Mouse (Mus musculus): ENCODE data around the gene Nup107. TPM values are rescaled to one million over a fixed set of nuclear protein-coding genes. Genes with fewer than 3 reads are reported as not detected.

Nup107 gene
- polyA plus RNA-seq, 1 experiment from 2014 or later, result 45.2 TPM

GRCm38 (mm10) chr10:117753711-117754608, 38.5 kb downstream of the Nup107 start:
- DNase-seq, result no peak
- ATAC-seq (ENCODE audit: low FRiP score, low TSS enrichment), result no peak
- Histone ChIP-seq H3K9me3 (ENCODE audit: control insufficient read depth, low read length) (no peaks in the 10 kb centered on the region), H3K4me3 (replicated peaks; ENCODE audit: low read depth, low read length) (no peak overlapping the region), H3K9ac (replicated peaks; ENCODE audit: low read length) (no peak overlapping the region), H3K4me2 (ENCODE audit: low read length) (no peak overlapping the region), H3K4me1 (ENCODE audit: control insufficient read depth, insufficient read depth, low read length) (no peaks in the 10 kb centered on the region), H3K27ac (replicated peaks; ENCODE audit: low read depth, low read length) (no peak overlapping the region), H3K36me3 (ENCODE audit: control insufficient read depth, insufficient read depth, low read length) (peaks cover 71% of the 10 kb centered on the region), H3K27me3 (ENCODE audit: control insufficient read depth, insufficient read depth, low read length) (no peaks in the 10 kb centered on the region)
- WGBS, result 94% methylated on average over 8 of the region's 8 CpGs

- Histone ChIP-seq H3K9me3 (ENCODE audit: control insufficient read depth, low read length) (no peaks in the 10 kb centered on the region), H3K9ac (replicated peaks; ENCODE audit: low read length) (no peak overlapping the region), H3K27ac (replicated peaks; ENCODE audit: low read depth, low read length) (no peak overlapping the region), H3K4me1 (ENCODE audit: control insufficient read depth, insufficient read depth, low read length) (no peaks in the 10 kb centered on the region), H3K36me3 (ENCODE audit: control insufficient read depth, insufficient read depth, low read length) (peaks cover 64% of the 10 kb centered on the region), H3K27me3 (ENCODE audit: control insufficient read depth, insufficient read depth, low read length) (no peaks in the 10 kb centered on the region), H3K4me3 (replicated peaks; ENCODE audit: low read depth, low read length) (no peak overlapping the region), H3K4me2 (ENCODE audit: low read length) (no peak overlapping the region)
- 98% methylated on average over 5 of the region's 5 CpGs for WGBS
- DNase-seq (no peak), ATAC-seq (ENCODE audit: low FRiP score, low TSS enrichment) (no peak)
Measured at GRCm38 (mm10) chr10:117752851-117753647, 39.5 kb downstream of the Nup107 start.

- Histone ChIP-seq H3K36me3 (ENCODE audit: control insufficient read depth, insufficient read depth, low read length) (peaks cover 57% of the 10 kb centered on the region), H3K9ac (replicated peaks; ENCODE audit: low read length) (no peak overlapping the region), H3K4me1 (ENCODE audit: control insufficient read depth, insufficient read depth, low read length) (no peaks in the 10 kb centered on the region), H3K27me3 (ENCODE audit: control insufficient read depth, insufficient read depth, low read length) (no peaks in the 10 kb centered on the region), H3K4me2 (ENCODE audit: low read length) (no peak overlapping the region), H3K9me3 (ENCODE audit: control insufficient read depth, low read length) (no peaks in the 10 kb centered on the region), H3K4me3 (replicated peaks; ENCODE audit: low read depth, low read length) (no peak overlapping the region), H3K27ac (replicated peaks; ENCODE audit: low read depth, low read length) (no peak overlapping the region)
- DNase-seq, result no peak
- ATAC-seq (ENCODE audit: low FRiP score, low TSS enrichment), result no peak
- WGBS, result 98% methylated on average over 7 of the region's 7 CpGs
Measured at GRCm38 (mm10) chr10:117752304-117752821, 40.1 kb downstream of the Nup107 start.

- Histone ChIP-seq H3K4me3 (replicated peaks; ENCODE audit: low read depth, low read length) (no peak overlapping the region), H3K4me2 (ENCODE audit: low read length) (no peak overlapping the region), H3K4me1 (ENCODE audit: control insufficient read depth, insufficient read depth, low read length) (no peaks in the 10 kb centered on the region), H3K9me3 (ENCODE audit: control insufficient read depth, low read length) (no peaks in the 10 kb centered on the region), H3K27ac (replicated peaks; ENCODE audit: low read depth, low read length) (no peak overlapping the region), H3K9ac (replicated peaks; ENCODE audit: low read length) (no peak overlapping the region), H3K36me3 (ENCODE audit: control insufficient read depth, insufficient read depth, low read length) (peaks cover 51% of the 10 kb centered on the region), H3K27me3 (ENCODE audit: control insufficient read depth, insufficient read depth, low read length) (no peaks in the 10 kb centered on the region)
- WGBS, result 96% methylated on average over 6 of the region's 6 CpGs
- no peak for ATAC-seq (ENCODE audit: low FRiP score, low TSS enrichment)
- DNase-seq, result no peak
Measured at GRCm38 (mm10) chr10:117751744-117752143, 40.8 kb downstream of the Nup107 start.

GRCm38 (mm10) chr10:117751282-117751610, 41.3 kb downstream of the Nup107 start:
- Histone ChIP-seq H3K4me2 (ENCODE audit: low read length) (no peak overlapping the region), H3K27me3 (ENCODE audit: control insufficient read depth, insufficient read depth, low read length) (no peaks in the 10 kb centered on the region), H3K9me3 (ENCODE audit: control insufficient read depth, low read length) (no peaks in the 10 kb centered on the region), H3K36me3 (ENCODE audit: control insufficient read depth, insufficient read depth, low read length) (peaks cover 46% of the 10 kb centered on the region), H3K9ac (replicated peaks; ENCODE audit: low read length) (no peak overlapping the region), H3K27ac (replicated peaks; ENCODE audit: low read depth, low read length) (no peak overlapping the region), H3K4me1 (ENCODE audit: control insufficient read depth, insufficient read depth, low read length) (no peaks in the 10 kb centered on the region), H3K4me3 (replicated peaks; ENCODE audit: low read depth, low read length) (no peak overlapping the region)
- DNase-seq (no peak), ATAC-seq (ENCODE audit: low FRiP score, low TSS enrichment) (no peak)
- WGBS, result 96% methylated on average over 14 of the region's 14 CpGs

- no peaks in the 10 kb centered on the region for H3K27me3 ChIP-seq (ENCODE audit: control insufficient read depth, insufficient read depth, low read length)
- no peak for ATAC-seq (ENCODE audit: low FRiP score, low TSS enrichment)
- H3K9me3 ChIP-seq (ENCODE audit: control insufficient read depth, low read length), result no peaks in the 10 kb centered on the region
- no peak for DNase-seq
- no peak overlapping the region for H3K4me3 ChIP-seq (replicated peaks; ENCODE audit: low read depth, low read length)
- H3K27ac ChIP-seq (replicated peaks; ENCODE audit: low read depth, low read length), result no peak overlapping the region
- H3K4me2 ChIP-seq (ENCODE audit: low read length), result no peak overlapping the region
- H3K4me1 ChIP-seq (ENCODE audit: control insufficient read depth, insufficient read depth, low read length), result no peaks in the 10 kb centered on the region
- peaks cover 41% of the 10 kb centered on the region for H3K36me3 ChIP-seq (ENCODE audit: control insufficient read depth, insufficient read depth, low read length)
- 97% methylated on average over 5 of the region's 5 CpGs for WGBS
- H3K9ac ChIP-seq (replicated peaks; ENCODE audit: low read length), result no peak overlapping the region
Measured at GRCm38 (mm10) chr10:117750529-117751281, 41.8 kb downstream of the Nup107 start.

GRCm38 (mm10) chr10:117749787-117750343, 42.6 kb downstream of the Nup107 start:
- peaks cover 33% of the 10 kb centered on the region for H3K36me3 ChIP-seq (ENCODE audit: control insufficient read depth, insufficient read depth, low read length)
- no peak overlapping the region for H3K4me2 ChIP-seq (ENCODE audit: low read length)
- 91% methylated on average over 14 of the region's 14 CpGs for WGBS
- DNase-seq, result no peak
- H3K4me1 ChIP-seq (ENCODE audit: control insufficient read depth, insufficient read depth, low read length), result peaks cover 5% of the 10 kb centered on the region; the same call in 1 of the 2 replicates
- no peaks in the 10 kb centered on the region for H3K27me3 ChIP-seq (ENCODE audit: control insufficient read depth, insufficient read depth, low read length)
- no peaks in the 10 kb centered on the region for H3K9me3 ChIP-seq (ENCODE audit: control insufficient read depth, low read length)
- no peak for ATAC-seq (ENCODE audit: low FRiP score, low TSS enrichment)
- H3K27ac ChIP-seq (replicated peaks; ENCODE audit: low read depth, low read length), result no peak overlapping the region
- H3K4me3 ChIP-seq (replicated peaks; ENCODE audit: low read depth, low read length), result no peak overlapping the region
- H3K9ac ChIP-seq (replicated peaks; ENCODE audit: low read length), result no peak overlapping the region

- WGBS, result 96% methylated on average over 10 of the region's 10 CpGs
- Histone ChIP-seq H3K36me3 (ENCODE audit: control insufficient read depth, insufficient read depth, low read length) (peaks cover 29% of the 10 kb centered on the region), H3K4me3 (replicated peaks; ENCODE audit: low read depth, low read length) (no peak overlapping the region), H3K27ac (replicated peaks; ENCODE audit: low read depth, low read length) (no peak overlapping the region), H3K4me1 (ENCODE audit: control insufficient read depth, insufficient read depth, low read length) (peaks cover 12% of the 10 kb centered on the region), H3K9ac (replicated peaks; ENCODE audit: low read length) (no peak overlapping the region), H3K27me3 (ENCODE audit: control insufficient read depth, insufficient read depth, low read length) (no peaks in the 10 kb centered on the region), H3K9me3 (ENCODE audit: control insufficient read depth, low read length) (no peaks in the 10 kb centered on the region), H3K4me2 (ENCODE audit: low read length) (no peak overlapping the region)
- ATAC-seq (ENCODE audit: low FRiP score, low TSS enrichment), result no peak
- no peak for DNase-seq
Measured at GRCm38 (mm10) chr10:117749050-117749686, 43.3 kb downstream of the Nup107 start.
